Mouse (Mus musculus): ENCODE measurements around the gene Cpsf4.
A peak's percentile ranks its signal among the peaks of the same experiment; 100 is the strongest.
"Not testable (repeated sequence)": the region's sequence is repeated elsewhere in the genome, so short reads cannot be mapped to it uniquely, and the experiment has no call there.

The Cpsf4 gene

DNA sequence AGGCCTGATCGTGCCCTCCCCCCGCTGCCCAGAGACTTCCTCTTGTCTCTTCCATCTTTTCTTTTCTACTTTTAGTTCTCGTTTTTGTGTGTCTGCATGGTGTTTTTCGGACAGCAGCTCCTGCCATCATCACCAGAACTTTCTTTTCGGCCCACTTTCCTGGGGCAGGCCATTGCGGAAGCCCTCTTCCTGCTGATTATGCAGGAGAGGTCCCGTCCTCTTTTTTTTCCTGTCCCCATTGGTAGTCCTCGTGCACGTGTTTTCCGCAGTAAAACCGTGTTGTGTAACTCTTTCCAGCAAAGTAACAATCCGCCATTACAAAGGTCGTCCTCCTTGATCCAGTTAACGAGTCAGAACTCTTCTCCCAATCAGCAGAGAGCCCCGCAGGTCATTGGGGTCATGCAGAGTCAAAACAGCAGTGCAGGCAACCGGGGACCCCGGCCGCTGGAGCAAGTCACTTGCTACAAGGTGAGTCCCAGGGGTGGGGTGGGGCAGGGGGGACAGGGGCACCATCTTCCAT, 11.5 kb downstream of the Cpsf4 start:
- no peak for DNase-seq (ENCODE audit: low read depth)

DNA sequence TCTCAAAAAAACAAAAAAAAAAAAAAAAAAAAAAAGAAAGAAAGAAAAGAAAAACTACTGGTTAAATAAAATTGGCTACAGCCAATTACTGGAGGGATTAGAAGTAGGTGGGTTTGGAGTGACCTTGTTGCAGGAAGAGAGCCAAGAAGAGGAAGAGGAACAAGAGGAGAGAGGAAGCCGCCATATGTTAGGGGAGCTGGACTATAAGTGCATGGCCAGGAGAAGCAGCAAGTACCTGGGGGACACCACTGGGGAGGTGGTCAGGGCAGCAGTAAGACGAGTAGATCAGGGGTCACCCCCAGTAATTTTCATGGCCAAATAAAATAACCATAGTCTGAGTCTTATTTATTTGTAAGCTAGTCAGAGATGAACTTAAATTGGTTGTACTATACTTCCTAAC, 18.2 kb downstream of the Cpsf4 start:
- DNase-seq (ENCODE audit: low read depth) = no peak

DNA sequence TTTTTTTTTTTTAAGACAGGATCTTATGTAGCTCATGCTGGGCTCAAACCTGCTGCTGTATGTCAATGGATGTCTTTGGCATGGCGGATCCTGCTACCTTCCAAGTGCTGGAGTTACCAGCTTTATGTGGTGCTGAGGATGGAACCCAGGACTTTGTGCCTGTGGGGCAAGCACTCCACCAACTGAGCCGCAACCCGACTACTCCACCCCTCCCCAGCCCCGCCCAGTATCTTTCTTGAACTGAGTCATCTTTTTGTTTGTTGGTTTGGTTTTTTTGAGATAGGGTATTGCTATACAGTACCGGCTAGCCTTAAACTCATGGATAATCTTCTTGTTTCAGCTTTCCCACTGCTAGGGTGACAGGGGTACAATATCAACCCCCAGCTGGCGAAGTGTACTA, 22.4 kb downstream of the Cpsf4 start:
- DNase-seq (ENCODE audit: low read depth) = peak; percentile 18

DNA sequence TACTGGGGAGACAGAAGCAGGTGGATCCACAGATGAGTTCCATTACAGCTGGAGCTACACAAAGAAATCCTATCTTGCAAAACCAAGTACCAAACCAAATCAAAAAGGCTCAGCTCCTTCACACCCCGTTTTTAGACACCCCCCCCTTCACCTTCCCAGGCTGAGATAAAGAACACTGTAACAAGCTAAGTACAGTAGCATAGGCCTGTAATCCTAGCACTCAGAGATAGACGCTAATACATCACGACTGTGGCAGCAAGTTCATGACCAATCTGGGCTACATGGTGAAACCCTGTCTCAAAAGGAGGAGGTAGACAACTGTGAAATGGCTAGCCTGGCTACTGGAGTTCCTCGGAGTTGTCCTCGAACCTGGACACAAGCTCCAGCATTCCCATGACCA, 23.4 kb downstream of the Cpsf4 start:
- no peak for DNase-seq (ENCODE audit: low read depth)

DNA sequence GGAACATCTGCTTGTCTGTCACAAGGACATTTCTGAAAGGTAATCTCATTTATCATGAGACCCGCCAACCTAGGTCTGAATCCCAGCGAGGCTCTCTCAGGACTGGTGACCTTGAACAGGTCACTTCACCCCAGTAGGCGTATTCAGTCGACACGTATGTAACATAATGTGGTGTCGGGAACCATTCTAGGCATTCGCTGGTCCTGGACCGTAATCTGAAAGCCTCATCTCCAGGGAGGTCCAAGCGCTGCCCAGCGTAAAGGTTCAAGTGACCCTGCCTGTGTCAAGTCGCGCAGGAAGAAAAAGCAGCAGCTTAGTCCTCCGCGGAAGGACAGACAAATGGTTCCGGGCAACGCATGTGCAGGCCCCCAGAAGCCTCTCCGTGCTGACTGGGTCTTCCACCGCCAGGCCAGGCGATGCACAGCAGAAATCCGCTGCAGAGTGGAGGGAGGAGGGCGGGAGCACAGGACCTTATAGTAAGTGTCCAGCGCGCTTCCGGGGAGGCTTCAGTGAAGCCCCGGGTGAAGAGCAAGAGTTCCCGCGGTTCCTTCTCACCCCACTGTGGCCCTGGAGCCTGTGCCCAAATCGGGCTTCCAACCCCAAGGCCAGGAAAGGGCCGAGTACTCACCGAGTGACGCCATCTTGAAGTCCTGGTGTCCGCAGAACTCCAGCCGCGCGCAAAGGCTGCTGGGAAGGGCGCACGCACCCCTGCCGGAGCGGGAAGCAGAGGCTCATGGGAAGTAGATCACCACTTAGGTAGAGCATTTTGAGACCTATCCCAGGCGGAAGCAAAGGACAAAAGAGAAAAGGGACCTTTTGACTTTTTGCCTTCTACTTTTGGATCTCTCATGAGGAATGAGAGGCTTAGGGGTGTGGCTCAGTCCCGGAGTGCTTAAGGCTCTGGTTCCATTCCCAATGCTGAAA, 24.1 kb downstream of the Cpsf4 start:
- DNase-seq (ENCODE audit: low read depth) = peak; percentile 92

DNA sequence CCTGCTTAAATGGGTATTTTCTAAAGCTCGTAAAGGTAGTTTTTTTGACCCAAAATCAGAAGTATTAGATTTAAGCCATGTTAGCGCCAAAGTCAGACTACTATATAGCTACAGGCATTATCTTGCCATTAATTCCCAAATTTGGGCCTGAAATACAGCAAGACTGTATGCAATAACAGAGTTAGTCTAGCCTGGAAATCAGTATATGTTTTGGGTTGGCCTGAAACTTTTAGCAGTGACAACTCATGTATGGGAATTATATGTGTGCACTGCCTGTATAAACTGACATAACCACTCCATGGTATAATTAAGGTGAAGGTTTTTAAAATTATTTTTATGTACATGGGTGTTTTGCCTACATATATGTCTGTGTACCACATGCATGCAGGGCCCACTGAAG, 24.9 kb downstream of the Cpsf4 start, which contains the start of gene Atp5j2:
Atp5j2 (minus strand) TSS at position 101 of the 400 bp plus-strand sequence.
- DNase-seq (ENCODE audit: low read depth) = no peak

DNA sequence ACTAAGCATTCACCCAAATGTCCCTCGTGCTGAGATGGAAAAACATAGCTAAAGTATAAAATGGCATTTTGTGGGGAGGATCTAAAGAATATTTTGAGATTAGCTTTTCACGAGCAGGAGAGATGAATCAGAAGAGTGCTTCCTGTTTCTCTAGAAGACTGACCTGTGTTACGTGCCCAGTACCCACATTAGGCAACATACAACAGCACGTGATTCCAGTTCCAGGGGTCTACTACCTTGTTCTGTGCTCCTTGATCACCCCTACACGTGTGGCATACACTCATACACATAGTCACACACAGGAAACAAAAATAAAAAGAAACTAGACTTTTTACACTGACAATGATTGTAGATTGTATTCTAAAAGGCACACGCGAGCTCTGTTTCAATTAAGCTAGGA, 33.4 kb downstream of the Cpsf4 start:
- peak; percentile 60 for DNase-seq (ENCODE audit: low read depth)

DNA sequence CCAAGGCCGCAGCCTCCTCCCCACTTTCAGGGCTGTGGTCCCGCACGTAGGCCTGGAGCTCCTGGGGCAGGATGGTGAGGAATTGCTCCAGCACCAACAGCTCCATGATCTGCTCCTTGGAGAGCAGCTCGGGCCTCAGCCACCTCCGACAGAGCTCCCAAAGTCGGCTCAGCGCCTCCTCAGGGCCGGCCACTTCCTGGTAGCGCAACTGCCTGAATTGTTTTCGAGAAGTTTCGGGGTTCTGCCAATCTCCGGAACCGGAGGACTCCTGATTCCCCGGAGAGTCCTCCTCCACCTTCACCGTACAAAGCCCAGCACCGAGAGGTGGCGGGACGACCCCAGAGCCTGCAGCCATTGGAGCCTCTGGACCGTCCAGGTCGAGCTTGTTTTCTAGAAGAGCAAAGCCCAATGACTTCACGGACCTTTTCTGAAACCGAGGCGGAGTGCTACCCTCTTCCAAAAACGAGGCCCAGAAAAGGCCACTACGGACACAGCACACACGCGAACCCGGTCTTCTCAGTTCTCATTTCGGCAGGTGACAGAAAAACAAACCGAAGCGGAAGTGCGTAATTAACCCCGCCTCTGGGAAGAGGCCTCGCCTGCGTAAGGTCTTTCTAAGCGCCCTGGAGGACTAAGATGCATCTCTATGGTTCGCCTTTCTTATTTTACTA, 34.4 kb downstream of the Cpsf4 start, which contains the start of gene Zkscan14:
Zkscan14 (minus strand) TSS at position 548 of the 671 bp plus-strand sequence.
- DNase-seq (ENCODE audit: low read depth) = peak; percentile 95

DNA sequence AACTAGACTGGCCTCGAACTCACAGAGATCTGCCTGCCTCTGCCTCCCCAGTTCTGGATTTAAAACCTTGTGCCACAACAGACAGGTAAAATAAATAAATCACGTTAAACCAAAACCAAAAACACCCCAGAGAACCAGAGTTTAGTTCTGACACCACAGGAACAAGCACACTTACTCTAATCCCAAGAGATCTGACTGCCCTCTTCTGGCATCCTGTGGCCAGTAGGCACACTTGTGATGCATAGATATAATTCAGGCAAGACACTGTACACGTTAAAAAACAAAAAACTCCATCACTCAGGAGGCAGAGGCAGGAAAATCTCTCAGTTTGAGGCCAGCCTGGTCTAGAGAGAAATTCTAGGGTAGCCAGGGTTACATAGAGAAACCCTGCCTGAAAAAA, 35.4 kb downstream of the Cpsf4 start:
- peak; percentile 62 for DNase-seq (ENCODE audit: low read depth)

DNA sequence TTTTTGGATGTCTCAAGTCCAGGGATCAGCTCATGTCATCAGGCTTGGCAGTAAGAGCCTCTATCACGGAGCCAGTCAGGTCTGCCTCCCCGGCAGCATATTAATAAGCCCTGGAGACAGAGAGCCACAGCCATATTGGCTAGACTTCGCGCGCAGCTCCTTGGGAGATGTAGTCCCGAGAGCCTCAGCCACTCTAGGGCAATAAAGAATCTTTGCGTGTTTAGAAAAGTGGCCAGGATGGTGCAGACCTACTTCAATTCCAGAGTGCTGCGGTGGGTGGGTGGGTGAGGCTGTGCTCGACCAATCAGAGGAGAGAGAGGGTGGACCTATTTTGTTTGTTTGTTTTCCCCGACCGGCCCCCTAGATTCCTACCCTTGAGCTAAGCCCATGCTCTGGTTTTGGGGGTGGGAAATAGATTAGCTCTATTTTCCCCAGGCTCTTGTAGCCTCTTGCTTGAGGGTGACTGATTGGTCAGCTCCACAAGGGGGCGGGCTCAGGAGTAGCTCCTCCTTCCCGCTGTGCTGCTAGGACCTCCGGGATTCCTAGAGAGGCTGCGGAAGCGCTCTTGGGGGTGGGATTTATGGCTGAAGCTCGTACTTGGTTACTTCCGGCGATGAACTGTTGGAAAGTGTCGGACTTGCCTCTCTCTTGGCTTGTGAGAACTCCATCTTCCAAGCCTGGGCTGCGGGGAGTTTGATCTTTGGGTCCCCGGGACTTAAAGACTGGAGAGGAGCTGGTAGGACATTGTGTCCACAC, 37.1 kb downstream of the Cpsf4 start, which contains the start of gene Zkscan5:
Zkscan5 (plus strand) TSS at position 627 of the 756 bp plus-strand sequence.
- peak; percentile 100 for DNase-seq (ENCODE audit: low read depth)

DNA sequence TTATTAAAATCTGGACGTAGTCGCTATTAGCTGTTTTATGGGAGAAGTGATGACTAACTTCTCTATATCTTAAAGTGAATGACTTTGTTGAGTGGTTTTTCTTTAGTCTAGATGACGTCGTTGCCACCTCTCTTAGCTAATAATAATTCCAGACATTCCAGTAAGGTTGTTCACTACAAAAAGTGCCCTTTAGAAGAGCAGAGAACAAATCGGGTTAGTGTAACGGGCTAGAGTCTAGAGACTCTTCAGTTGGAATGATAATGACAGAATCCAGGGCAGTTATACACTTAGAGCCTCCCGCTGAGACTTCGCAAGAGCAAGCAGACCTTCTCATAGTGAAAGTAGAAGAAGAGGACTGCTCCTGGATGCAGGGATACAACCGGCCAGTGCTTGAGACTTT, 38.0 kb downstream of the Cpsf4 start:
- DNase-seq (ENCODE audit: low read depth) = peak; percentile 37

DNA sequence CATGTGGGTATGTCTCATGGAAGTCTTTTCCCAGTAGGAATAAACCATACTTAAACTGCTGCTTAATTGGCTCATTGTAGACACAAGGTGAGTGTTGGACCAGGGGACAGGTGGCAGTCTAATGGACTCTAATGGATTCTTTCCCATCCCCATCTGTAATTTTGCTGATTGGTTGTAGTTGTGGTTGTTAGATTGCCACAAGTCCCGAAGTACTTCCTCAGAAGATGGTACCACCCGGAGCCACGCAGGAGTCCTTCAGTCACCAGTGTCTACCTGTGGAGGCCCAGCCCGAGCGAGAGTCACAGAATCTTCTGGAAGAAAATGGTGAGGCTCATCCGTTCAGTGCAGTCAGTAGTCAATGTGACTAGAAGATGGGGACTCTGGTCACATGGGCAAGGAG, 40.4 kb downstream of the Cpsf4 start:
- DNase-seq (ENCODE audit: low read depth) = no peak

DNA sequence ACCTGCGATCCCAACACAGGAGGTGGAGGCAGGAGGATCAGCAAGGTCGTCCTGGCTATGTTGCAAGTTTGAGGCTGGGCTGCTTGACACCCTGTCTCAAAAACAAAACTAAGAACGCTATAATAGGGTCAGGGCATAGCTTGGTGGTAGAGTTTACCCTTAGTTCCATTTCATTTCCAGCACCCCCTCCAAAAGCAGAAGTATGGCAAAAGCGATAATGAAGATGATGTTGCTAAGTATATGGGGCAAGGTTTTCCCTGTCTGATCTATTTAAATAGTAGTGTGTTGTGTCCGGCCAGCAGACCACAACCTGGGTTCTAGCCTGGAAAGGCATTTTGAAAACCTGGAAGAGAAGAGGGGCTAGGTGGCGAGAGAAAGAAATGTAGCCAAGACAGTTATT, 40.9 kb downstream of the Cpsf4 start:
- DNase-seq (ENCODE audit: low read depth) = no peak

DNA sequence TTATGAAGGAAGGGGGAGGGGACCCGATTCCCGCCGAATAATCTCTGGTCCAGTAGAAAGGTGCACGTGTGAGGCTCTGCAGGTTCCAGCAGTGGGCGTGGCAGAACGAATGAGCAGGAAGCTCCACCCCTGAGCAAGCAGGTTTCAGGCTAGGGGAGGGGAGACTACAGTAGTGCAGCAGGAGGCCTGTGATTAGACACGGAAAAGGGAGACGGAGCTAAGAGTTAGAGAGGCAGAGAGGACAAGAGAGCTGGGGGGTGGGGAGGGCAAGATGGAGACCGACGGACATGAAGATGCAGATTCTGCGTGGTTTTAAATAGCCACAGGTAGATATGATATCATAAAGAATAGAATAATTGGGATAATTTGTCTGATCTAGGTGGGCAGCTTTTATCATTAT, 41.4 kb downstream of the Cpsf4 start:
- not testable (repeated sequence) for DNase-seq (ENCODE audit: low read depth)

DNA sequence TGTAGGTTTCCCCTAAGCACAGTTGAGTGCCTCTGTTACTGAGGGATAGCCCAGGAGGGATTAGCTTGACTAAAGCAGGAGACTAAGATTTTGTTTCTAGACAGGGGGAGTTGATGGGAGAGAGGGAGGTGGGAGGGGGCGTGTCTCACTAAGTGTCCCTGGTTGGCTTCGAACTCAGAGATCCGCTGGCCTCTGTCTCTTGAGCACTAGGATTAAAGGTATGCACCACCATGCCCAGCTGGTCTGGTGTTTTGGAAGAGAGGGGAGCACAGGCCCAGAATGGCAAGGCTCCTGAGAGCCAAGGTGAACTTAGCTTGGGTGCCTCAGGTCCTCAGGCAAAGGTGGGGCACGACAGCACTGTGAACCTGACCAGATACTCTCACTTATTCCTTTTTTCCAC, 44.3 kb downstream of the Cpsf4 start:
- no peak for DNase-seq (ENCODE audit: low read depth)

DNA sequence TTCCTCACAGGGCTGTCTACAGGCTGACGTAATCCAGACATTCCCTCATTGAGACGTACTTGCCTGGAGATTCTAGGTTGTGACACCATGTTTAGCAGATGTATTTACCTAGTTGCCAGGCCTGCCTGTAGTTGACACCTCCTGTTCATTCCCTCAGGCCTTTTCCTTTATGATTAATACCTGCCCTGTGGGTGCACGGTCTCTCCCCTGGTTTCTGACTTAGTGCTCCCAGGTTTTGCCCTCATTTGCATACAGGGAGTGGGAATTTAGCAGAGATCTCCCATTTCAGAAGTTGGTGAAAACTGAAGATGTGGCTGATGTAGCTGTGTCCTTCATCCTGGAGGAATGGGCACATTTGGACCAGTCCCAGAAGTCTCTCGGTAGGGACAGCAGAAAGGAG, 45.2 kb downstream of the Cpsf4 start:
- DNase-seq (ENCODE audit: low read depth) = no peak

DNA sequence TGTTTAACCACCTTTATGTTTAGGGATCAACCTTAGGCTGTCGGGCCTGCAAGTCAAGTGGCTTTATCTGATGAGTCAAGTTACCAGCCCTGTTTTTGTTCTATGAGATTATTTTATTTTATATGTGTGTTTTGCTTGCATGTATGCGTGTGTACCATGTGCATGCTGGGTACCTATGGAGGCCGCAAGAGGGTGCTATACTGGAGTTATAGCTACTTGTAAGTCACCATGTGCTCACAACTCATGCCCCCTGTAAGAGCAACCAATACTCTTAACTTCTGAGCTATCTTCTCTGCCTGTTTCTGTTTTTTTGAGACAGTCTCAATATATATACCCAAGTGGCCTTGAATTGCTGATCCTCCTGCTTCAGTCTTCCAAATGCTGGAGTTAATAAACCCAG, 46.5 kb downstream of the Cpsf4 start:
- no peak for DNase-seq (ENCODE audit: low read depth)

DNA sequence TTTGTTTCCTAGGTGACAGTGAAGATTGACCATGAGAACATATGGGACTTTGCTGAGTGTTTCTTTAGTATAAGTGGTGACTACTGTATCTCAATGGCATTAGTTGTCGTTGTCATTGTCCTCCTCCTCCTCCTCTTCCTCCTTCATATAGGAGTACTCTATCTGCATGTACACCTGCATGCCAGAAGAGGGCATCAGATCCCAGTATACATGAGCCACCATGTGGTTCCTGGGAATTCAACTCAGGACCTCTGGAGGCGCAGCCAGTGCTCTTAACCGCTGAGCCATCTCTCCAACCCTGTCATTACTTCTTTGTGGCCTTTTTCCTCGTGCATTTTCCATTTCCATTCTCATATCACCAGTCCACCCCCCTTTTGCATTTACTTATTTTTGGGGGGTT, 47.7 kb downstream of the Cpsf4 start:
- peak; percentile 57 for DNase-seq (ENCODE audit: low read depth)

DNA sequence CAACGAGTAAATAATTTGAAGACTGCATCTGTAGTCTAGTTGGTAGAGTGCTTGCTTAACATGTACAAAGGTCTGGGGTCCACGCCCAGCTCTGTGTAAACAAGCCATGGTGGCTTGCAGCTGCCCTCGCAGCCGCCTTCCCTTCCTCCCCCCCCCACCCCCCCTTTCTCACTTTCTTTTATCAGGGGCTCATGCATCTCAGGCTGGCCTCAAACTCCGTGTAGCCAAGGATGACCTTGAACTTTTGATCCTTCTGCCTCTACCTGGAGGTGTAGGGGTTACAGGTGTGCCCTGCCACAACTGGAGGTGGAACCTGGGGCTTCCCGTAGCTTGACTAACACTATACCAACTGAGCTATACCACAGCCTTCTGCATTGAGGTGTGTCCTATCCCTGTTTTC, 50.7 kb downstream of the Cpsf4 start:
- DNase-seq (ENCODE audit: low read depth) = no peak

DNA sequence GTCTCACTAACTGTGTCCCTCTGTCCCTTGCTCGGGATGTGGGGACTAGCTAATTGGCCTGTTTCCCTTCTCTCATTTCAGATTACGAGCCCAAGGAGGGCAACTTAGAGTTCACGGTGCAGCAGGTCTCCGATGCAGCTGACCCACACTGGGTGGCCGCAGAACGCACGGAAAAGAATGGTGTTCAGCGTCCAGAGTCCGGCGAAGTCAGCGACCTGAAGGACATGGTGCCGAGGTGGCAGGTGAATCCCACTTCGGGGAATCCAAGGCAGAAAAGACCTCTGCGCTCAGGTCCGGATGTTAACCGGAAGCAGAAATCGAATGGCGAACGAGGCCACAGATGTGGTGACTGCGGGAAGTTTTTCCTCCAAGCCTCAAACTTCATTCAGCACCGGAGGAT, 51.2 kb downstream of the Cpsf4 start:
- DNase-seq (ENCODE audit: low read depth) = no peak

DNA sequence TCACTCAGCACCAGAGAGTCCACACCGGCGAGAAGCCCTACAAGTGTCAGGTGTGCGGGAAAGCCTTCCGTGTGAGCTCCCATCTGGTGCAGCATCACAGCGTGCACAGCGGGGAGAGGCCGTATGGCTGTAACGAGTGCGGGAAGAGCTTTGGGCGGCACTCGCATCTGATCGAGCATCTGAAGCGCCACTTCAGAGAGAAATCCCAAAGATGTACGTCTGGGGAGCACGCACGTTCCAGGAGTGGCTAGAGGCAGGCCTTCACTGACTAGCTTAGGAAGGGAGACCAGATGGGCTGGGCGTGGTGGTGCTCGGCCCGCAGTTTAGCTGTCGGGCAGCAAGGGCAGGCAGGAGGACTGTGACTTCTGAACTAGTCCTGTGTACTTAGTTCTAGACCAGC, 51.7 kb downstream of the Cpsf4 start:
- no peak for DNase-seq (ENCODE audit: low read depth)

DNA sequence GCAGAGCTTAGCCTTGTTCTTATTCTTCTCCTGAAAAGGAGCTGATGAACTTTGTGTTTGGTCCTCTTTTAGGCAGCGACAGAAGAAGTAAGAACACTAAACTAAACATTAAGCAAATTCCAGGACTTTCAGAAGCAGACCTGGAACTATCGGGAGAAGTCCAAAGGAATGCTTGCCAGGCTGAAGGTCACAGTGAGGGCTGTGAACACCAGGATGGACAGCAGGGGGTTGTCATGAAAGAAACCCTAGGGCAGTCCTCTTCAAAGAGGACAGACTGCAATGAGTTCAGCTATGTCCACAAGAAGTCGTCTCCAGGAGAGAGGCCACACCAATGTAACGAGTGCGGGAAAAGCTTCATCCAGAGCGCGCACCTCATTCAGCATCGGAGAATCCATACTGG, 53.0 kb downstream of the Cpsf4 start:
- no peak for DNase-seq (ENCODE audit: low read depth)
